Mouse (Mus musculus) small intestine, adult 2 months (tissue): Measurements from ENCODE around the gene Fxyd4.

Experiments
- CTCF ChIP-seq: fragments of 200-500 bp; IDR thresholded peaks from 2 replicates; pipeline ENCODE4 v1.5.1; 2012; ENCODE audit warnings: low read depth, mild to moderate bottlenecking, control low read depth, inconsistent platforms, low read length, moderate library complexity, mixed read lengths; ENCODE audit not compliant: insufficient replicate concordance, insufficient read length; ENCODE audit errors: extremely low read depth
- POLR2A ChIP-seq: fragments of 200-500 bp; IDR thresholded peaks from 2 replicates; pipeline ENCODE4 v1.6.1; 2012; ENCODE audit warnings: low read depth, mild to moderate bottlenecking, control low read depth, inconsistent platforms, low read length, moderate library complexity

DNA sequence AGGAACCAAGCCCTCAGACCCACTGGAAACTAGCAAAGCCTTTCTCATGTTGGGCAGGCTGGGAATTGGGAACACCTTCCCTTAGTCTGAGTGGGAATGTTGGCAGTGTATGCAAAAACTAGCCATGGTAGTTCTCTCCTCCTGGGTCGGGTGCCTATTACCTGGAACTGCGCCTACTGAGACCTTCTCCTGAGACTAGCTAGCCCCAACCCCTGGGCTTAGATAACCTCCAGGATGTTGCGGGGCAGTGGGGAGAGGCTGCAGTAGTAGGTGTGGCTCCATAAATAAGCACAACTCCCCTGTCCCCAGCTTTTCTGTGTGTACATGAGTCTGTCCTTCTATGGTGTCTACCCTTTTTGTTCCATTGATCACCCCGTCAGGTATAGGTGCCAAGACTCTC, 34.9 kb downstream of the Fxyd4 start:
- TF ChIP-seq CTCF, result no peak
- no peak for TF ChIP-seq POLR2A
